9 mouse cellular contexts compared by ENCODE assay signal in genomic region chr2:172501341-172501740, GRCm38 (mm10). TPM values are rescaled to one million over a fixed set of nuclear protein-coding genes. Genes with fewer than 3 reads are reported as not detected.
DNase-seq lines count a peak whose midpoint lies in the region; ATAC-seq and TF ChIP-seq lines count a peak whose summit lies in the region.
"Had no signal": no experiment of that assay in that cellular context is flagged by ENCODE, and none has a peak within 500 bp of the region (broad histone marks: within the 10 kb centered on the region; RNA-seq: fewer than 3 reads in every experiment).

No protein-coding gene starts in this region.

- no peaks in the 10 kb centered on the region for H3K27me3 ChIP-seq in forebrain, embryonic 10.5 days (ENCODE audit: poor library complexity, severe bottlenecking)
- H3K27me3 ChIP-seq in forebrain, embryonic 12.5 days = no peaks in the 10 kb centered on the region
- no peaks in the 10 kb centered on the region for H3K27me3 ChIP-seq in spleen, adult 2 months (ENCODE audit: control insufficient read depth, insufficient read depth, low read length)
- H3K27me3 ChIP-seq in lung, embryonic 14.5 days (ENCODE audit: insufficient read depth, low read length) = no peaks in the 10 kb centered on the region

- peaks cover 11% of the 10 kb centered on the region; the same call in 1 of the 2 replicates for H3K4me1 ChIP-seq in forebrain, embryonic 10.5 days
- no peaks in the 10 kb centered on the region for H3K4me1 ChIP-seq in forebrain, embryonic 12.5 days
- H3K4me1 ChIP-seq in spleen, adult 2 months (ENCODE audit: control insufficient read depth, insufficient read depth, insufficient read length) = no peaks in the 10 kb centered on the region
- H3K4me1 ChIP-seq in lung, embryonic 14.5 days (ENCODE audit: insufficient read depth) = no peaks in the 10 kb centered on the region

- TF ChIP-seq POLR2A in spleen, adult 2 months (IDR thresholded peaks at IDR 0.05; ENCODE audit: low read depth, low read length) = no peak

- no peak overlapping the region for H3K4me2 ChIP-seq in forebrain, embryonic 12.5 days
- no peak overlapping the region for H3K4me2 ChIP-seq in lung, embryonic 14.5 days

- 4% methylated on average over 4 of the region's 4 CpGs for WGBS in forebrain, embryonic 10.5 days
- WGBS in forebrain, embryonic 12.5 days = 1% methylated on average over 4 of the region's 4 CpGs
- WGBS in spleen, adult 2 months = 4% methylated on average over 4 of the region's 4 CpGs
- 6% methylated on average over 4 of the region's 4 CpGs for WGBS in lung, embryonic 14.5 days

- no peak overlapping the region for H3K9ac ChIP-seq in forebrain, embryonic 12.5 days
- H3K9ac ChIP-seq in lung, embryonic 14.5 days = no peak overlapping the region

- no peak overlapping the region for H3K27ac ChIP-seq in forebrain, embryonic 10.5 days
- no peak overlapping the region for H3K27ac ChIP-seq in forebrain, embryonic 12.5 days
- no peak overlapping the region for H3K27ac ChIP-seq in spleen, adult 2 months (ENCODE audit: insufficient read depth, low read length)
- H3K27ac ChIP-seq in lung, embryonic 14.5 days (ENCODE audit: low read depth) = no peak overlapping the region

- DNase-seq in forebrain, embryonic 10.5 days (ENCODE audit: extremely low spot score, low spot score) = peak; percentile 70
- peak in 1 of 2 experiments; percentile 7 for DNase-seq in spleen, adult 2 months (ENCODE audit: low read depth in 1 of 2, low spot score in 2 of 2)
- no peak for DNase-seq in spleen, postnatal 14 days (ENCODE audit: low spot score in 2 of 2)
- DNase-seq in lung, embryonic 14.5 days = peak; percentile 87
- peak; percentile 22 for DNase-seq in telencephalon, adult 2 months (ENCODE audit: low read depth, low spot score)
- no peak for DNase-seq in spleen, postnatal 4 days (ENCODE audit: low spot score in 2 of 2)

- no peak overlapping the region for H3K4me3 ChIP-seq in forebrain, embryonic 10.5 days
- no peak overlapping the region for H3K4me3 ChIP-seq in forebrain, embryonic 12.5 days (replicated peaks)
- no peak overlapping the region for H3K4me3 ChIP-seq in spleen, adult 2 months (ENCODE audit: extremely low read depth, insufficient read depth, insufficient read length)
- H3K4me3 ChIP-seq in lung, embryonic 14.5 days (ENCODE audit: low read depth, low read length) = no peak overlapping the region

- H3K9me3 ChIP-seq in forebrain, embryonic 10.5 days = no peaks in the 10 kb centered on the region
- no peaks in the 10 kb centered on the region for H3K9me3 ChIP-seq in forebrain, embryonic 12.5 days
- H3K9me3 ChIP-seq in lung, embryonic 14.5 days (ENCODE audit: low read depth, low read length) = no peaks in the 10 kb centered on the region

- no peak for ATAC-seq in forebrain, embryonic 12.5 days (ENCODE audit: low FRiP score)
- ATAC-seq in erythroid progenitor cell, adult 5-6 weeks (replicated peaks; ENCODE audit: low FRiP score, poor library complexity, severe bottlenecking) = 0 out of 2 replicates have a peak, but pooled peaks have one; percentile 52
- ATAC-seq in lung, embryonic 14.5 days (ENCODE audit: insufficient read depth) = no peak; the same call in 1 of the 2 replicates

- H3K36me3 ChIP-seq in forebrain, embryonic 10.5 days (replicated peaks) = no peaks in the 10 kb centered on the region
- no peaks in the 10 kb centered on the region for H3K36me3 ChIP-seq in forebrain, embryonic 12.5 days (replicated peaks)
- no peaks in the 10 kb centered on the region for H3K36me3 ChIP-seq in spleen, adult 2 months (ENCODE audit: control insufficient read depth, insufficient read depth, low read length)
- no peaks in the 10 kb centered on the region for H3K36me3 ChIP-seq in lung, embryonic 14.5 days (ENCODE audit: insufficient read depth)

- TF ChIP-seq CTCF in spleen, adult 2 months (IDR thresholded peaks at IDR 0.05; ENCODE audit: extremely low read depth, insufficient read depth, insufficient read length, insufficient replicate concordance) = peak; percentile 68; the same call in 1 of the 2 replicates
- TF ChIP-seq CTCF in lung, embryonic 14.5 days (IDR thresholded peaks at IDR 0.05; ENCODE audit: low read depth) = peak; percentile 92

RNA-seq across cellular contexts. Expression of gene Fam209, which starts 29.0 kb away (rescaled TPM):
- polyA plus RNA-seq in forebrain, embryonic 10.5 days (2016; fragmentation: Nextera tagmentation; extraction: Ambion mirVana) = 0.50 and 0.55 TPM in 2 replicates
- polyA plus RNA-seq in forebrain, embryonic 12.5 days (2016; fragmentation: Nextera tagmentation; extraction: Ambion mirVana) = 0.38 and 0.81 TPM in 2 replicates
- 0.21 TPM in 1 of 2 replicates, not detected in the other for polyA plus RNA-seq in spleen, adult 2 months (2012; rRNA removed)
- total RNA-seq in erythroid progenitor cell, adult 5-6 weeks (2015; ENCODE audit: low replicate concordance) = not detected in 2 replicates
- total RNA-seq in erythroid progenitor cell, adult 5-6 weeks (2017; ENCODE audit: low replicate concordance) = 1.8 and 3.9 TPM in 2 replicates
- 0.28 TPM in 1 of 2 replicates, not detected in the other for polyA plus RNA-seq in lung, embryonic 14.5 days (2014; fragmentation: Nextera tagmentation; extraction: Ambion mirVana)

RNA-seq across cellular contexts. Expression of gene Gcnt7, which starts 42.9 kb away (rescaled TPM):
- polyA plus RNA-seq in forebrain, embryonic 10.5 days (2016; fragmentation: Nextera tagmentation; extraction: Ambion mirVana) = 1.6 and 2.6 TPM in 2 replicates
- 2.1 and 2.2 TPM in 2 replicates for polyA plus RNA-seq in forebrain, embryonic 12.5 days (2016; fragmentation: Nextera tagmentation; extraction: Ambion mirVana)
- polyA plus RNA-seq in spleen, adult 2 months (2012; rRNA removed) = not detected in 2 replicates
- total RNA-seq in erythroid progenitor cell, adult 5-6 weeks (2015; ENCODE audit: low replicate concordance) = not detected in 2 replicates
- not detected in 2 replicates for total RNA-seq in erythroid progenitor cell, adult 5-6 weeks (2017; ENCODE audit: low replicate concordance)
- 1.2 and 1.5 TPM in 2 replicates for polyA plus RNA-seq in lung, embryonic 14.5 days (2014; fragmentation: Nextera tagmentation; extraction: Ambion mirVana)
- polyA plus RNA-seq: large intestine, adult 2 months had no signal

RNA-seq across cellular contexts. Expression of gene Tfap2c, which starts 48.1 kb away (rescaled TPM):
- 38.2 and 43.2 TPM in 2 replicates for polyA plus RNA-seq in forebrain, embryonic 10.5 days (2016; fragmentation: Nextera tagmentation; extraction: Ambion mirVana)
- polyA plus RNA-seq in forebrain, embryonic 12.5 days (2016; fragmentation: Nextera tagmentation; extraction: Ambion mirVana) = 35.0 and 35.8 TPM in 2 replicates
- not detected in 2 replicates for polyA plus RNA-seq in spleen, adult 2 months (2012; rRNA removed)
- total RNA-seq in erythroid progenitor cell, adult 5-6 weeks (2015; ENCODE audit: low replicate concordance) = not detected in 2 replicates
- total RNA-seq in erythroid progenitor cell, adult 5-6 weeks (2017; ENCODE audit: low replicate concordance) = not detected in 2 replicates
- polyA plus RNA-seq in lung, embryonic 14.5 days (2014; fragmentation: Nextera tagmentation; extraction: Ambion mirVana) = 0.14 and 0.15 TPM in 2 replicates
- polyA plus RNA-seq: large intestine, adult 2 months had no signal

Comparison
In these comparisons a context has a peak if more than half of its experiments do, and no peak if none do; other contexts are left out.
1. DNase-seq: peak in forebrain, embryonic 10.5 days (single experiment), lung, embryonic 14.5 days (single experiment) and telencephalon, adult 2 months (single experiment); none in spleen, postnatal 14 days (0 of 2) and spleen, postnatal 4 days (0 of 2).
2. RNA of gene Tfap2c, which starts 48.1 kb away (polyA plus RNA-seq): 38.2 to 43.2 TPM in forebrain, embryonic 10.5 days and 35.0 to 35.8 TPM in forebrain, embryonic 12.5 days; 0.14 to 0.15 TPM in lung, embryonic 14.5 days and not detected in spleen, adult 2 months; every median in the first group is over 10 times any median in the second.